Mouse (Mus musculus): Measurements from ENCODE around the gene Rab38.
A peak's percentile ranks its signal among the peaks of the same experiment; 100 is the strongest.

The Rab38 gene

DNA sequence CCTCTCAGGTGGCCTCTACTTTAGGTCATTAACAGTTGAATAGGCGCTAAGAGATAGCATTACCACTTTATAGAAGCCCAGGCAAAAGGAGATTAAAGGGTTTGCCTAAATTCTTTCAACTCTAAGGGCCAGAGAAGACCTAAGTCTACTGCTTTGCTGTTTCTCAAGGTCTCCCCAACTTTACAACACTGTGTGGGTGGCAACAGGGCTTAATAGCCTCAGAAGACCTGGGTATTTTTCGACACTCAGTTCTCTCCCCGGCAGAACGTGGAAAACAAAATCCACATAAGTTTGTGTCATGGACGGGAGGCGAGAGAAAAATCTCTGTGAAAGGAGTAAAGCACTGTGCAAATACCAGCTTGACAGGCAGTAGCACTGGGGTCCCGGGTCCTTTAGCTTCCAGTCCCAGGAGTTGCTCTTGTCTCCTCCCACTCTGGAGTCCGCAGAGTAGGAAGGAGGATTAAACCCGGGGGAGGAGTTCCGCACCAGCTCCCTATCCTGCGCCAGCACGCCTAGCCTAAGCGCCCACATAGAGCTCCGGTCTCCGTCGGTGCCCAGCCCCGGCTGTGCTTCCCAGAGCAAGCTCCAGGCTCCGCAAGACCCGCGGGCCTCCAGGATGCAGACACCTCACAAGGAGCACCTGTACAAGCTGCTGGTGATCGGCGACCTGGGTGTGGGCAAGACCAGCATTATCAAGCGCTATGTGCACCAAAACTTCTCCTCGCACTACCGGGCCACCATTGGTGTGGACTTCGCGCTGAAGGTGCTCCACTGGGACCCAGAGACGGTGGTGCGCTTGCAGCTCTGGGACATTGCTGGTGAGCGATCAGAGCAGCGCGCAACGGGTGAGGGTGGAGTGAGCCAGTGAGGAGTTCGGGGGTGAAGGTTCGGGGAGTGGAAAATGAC lies at the start of gene Rab38:
Gene Rab38 (plus strand): TSS at position 488 of the 906 bp plus-strand sequence.
- peak; percentile 71 for DNase-seq (ENCODE audit: low spot score)

DNA sequence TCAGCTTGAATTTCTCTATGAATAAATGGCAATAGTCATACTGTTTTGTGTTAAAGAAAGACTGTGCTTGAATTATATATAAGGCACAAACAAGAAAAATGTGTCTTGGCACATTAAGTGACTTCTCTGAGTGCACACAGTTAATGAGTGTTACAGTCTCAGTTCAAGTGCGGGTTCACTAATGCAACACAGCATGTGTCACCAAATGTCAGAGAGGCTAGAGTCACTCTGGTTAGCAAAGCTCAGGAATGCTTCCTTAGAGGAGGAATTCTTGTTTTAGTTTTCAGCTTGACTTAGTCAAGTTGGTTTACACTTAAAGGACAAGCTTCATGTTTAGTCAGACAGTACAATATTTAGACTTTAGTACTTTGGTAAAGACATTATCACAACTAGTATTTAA lies 35.5 kb upstream of the Rab38 start:
- DNase-seq (ENCODE audit: low spot score): peak; percentile 28

DNA sequence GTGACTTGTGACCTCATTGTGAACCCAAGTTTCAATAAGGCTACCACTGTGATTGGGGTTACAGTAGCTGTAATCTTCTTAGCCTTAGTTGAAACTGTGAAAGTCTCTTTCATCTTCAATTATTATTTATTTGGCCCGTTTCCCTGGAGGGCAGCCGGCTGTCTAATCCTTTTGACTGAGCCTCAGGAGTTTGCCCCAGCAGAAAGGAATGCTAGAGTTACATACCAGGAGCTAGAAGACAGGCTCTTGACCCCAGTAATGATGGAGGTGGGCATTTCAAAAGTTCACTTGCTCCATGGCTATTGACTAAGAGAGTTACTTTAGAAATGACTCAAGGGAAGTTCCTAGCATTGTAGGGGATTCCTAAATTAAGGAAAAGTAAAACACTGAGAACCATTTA lies 34.3 kb upstream of the Rab38 start:
- DNase-seq (ENCODE audit: low spot score): peak; percentile 23

DNA sequence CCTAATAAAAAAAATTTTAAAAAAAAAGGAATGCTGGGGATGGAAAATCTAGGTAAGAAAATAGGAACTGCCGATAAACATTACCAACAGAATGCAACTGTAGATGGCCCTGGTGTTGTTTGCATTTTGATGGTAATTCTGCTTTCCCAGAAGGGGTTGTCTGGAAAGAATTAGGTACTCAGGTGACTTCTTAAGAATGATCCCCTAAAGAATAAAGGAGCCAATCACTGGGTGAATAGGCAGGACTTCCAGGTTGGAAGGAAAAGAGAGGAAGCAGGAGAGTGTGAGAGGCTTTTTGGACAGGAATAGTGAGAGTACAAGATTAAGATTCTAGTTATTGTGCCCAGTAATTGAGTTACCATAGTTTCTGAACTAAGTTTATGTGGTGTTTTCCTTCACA lies 24.8 kb upstream of the Rab38 start:
- no peak for DNase-seq (ENCODE audit: low spot score)

DNA sequence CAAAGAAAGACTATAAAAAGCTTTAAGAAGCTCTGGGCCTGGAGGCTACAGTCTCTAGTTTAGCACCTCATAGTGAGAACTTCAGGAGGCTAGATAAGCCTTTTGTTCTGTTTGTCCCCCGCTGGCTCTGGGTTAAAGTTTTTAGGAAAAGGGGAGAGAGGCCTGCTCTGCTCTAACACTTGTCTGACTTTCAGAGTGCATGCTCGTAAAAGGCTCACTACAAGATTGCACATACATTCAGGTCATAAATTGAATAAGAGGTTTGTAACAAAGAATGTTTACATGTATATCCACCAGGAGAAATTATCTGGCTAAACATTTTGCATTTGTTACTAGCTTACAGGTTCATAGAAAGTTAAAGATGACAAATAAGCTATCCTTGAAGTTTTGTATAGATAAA lies 23.6 kb upstream of the Rab38 start:
- DNase-seq (ENCODE audit: low spot score): no peak

DNA sequence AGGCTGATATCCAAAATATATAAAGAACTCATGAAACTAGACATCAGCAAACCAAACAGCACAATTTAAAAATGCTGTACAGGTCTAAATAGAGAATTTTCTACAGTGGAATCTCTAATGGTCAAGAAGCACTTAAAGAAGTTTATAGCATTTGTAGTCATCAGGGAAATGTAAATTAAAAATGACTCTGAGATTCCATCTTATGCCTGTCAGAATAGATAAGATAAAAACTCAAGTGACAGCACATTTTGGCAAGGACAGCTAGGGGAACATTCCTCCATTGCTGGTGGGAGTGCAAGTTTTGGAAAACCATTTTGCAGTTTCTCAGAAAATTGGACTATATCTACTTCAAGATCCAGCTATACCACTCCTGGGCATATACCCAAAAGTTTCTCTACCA lies 8.3 kb upstream of the Rab38 start:
- DNase-seq (ENCODE audit: low spot score): no peak

DNA sequence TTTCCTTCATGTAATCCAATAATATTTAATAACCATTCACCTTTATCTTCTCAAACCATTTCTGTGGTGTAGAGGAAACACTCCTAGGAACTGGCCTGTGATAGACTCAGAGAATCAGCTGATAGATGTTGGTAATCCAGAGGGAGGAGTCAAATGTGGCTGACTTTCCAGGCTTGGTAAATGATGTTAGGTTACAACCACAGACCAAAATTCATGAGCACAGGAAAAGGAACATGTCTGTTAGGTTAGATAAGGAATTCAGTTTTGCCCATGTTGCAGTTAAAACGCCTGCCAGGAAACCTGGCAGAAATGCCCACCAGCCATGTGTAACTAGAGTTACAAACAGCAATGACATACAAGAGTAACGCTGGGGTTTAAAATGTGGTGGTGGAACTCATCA lies 6.2 kb upstream of the Rab38 start:
- no peak for DNase-seq (ENCODE audit: low spot score)

DNA sequence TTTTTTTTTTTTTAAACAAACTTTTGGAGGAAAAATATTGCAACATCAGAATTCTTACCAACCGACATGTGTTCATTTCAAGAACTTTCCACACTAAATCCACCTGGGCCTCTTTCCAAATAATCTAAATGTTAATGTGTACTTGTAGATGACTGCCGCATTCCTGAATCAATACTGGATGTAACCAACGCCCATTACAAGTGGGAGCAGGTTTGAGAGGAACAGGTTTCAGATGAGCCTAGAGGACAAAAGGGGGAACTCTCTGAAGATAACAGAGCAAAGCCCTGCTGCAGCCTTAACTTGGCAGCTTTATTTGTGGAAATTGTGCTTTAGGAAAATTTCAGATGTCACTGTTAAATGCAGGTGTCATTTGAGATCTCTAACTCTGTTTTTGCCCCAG lies 4.3 kb upstream of the Rab38 start:
- DNase-seq (ENCODE audit: low spot score): no peak

DNA sequence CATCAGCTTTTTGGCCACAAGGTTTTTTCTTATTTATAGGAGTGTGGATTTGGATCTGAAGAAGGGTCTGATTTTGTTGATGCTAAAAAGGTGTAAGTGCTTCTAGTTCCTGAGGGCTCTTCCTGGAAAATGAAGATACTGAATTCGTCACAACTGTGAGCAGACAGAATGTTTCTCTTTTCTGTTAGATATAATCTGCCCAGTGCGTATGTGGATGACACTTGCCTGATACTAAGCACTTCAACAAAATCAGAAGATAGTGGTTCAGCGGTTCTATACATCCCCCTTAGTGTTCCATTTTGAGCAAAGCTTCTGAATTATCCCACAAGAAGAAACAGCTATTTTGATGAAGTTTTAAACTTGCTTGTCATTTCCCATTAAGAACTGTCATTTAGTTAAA lies 2.6 kb upstream of the Rab38 start:
- no peak for DNase-seq (ENCODE audit: low spot score)

DNA sequence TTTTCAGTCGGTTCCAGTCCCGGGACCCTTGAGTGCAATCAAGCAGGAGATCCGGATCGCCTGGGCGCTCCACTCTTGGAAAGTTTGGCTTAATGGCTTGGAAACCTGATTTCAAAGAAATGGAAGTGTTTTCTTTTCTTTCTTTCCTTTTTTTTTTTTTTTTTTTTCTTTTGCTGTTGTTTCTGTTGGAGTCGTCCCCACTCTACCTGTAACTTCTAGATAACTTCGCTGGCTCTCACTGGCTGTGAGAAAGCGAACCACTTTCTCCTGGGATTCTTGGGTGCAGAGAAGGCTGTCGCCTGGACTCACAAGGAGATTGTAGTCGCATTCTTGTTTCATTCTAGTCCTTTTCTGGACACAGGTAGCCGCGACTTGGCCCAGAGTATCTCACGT lies 615 bp downstream of the Rab38 start:
- DNase-seq (ENCODE audit: low spot score): no peak

DNA sequence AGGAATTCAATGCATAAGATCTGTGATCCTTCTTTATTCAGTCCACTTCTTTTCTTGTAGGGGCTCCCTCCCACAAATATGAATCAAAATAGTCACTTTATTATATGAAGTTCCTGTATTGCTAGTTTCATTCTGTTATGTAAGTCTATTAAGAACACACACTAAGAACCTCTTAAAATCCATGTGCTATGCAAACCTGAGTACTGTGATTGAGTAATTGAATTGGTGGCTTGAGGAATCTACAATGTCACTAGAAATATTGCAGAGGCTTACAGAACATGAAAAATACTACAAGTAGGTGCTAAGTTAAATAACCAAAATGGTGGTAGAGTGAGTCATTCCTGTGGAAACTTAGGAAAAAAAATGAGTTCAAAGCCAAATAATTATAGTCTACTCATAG lies 10.2 kb downstream of the Rab38 start:
- DNase-seq (ENCODE audit: low spot score): no peak

DNA sequence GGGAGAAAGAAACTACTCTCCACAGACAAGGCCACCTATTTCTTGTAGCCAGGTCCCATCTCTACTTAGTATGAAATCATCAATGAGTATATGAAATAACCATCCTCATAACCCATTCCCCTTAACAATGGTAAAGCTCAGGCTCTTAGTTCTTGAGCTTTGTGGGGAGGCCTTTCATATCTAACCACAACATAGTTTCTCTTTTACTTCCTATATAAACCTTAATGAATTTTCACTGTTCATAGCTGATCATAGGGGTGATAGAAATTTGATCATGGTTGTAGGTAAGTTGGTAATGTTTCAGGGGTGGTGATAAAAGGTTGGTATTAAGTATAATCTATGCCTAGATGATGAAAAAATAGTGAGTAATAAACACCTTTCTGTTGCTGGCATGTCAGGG lies 12.6 kb downstream of the Rab38 start:
- DNase-seq (ENCODE audit: low spot score): no peak

DNA sequence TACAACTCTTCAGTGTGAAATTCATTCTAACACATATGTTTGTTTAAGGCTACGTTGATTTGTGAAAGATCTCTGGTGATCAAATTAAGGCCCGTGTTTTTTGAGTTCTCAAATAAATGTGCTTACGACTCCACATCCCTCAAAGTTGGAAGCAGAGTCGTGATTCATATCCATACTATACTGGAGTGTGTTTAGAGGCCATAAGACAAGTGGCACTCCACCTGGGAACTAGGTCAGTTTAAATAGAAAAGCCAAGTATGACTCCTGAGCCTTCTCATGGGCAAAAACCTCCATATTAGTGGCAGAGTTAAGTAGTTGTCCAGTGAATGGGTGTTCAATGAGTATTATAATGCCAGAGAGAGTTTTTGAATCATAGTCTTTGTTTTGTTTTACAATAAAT lies 13.4 kb downstream of the Rab38 start:
- DNase-seq (ENCODE audit: low spot score): no peak

DNA sequence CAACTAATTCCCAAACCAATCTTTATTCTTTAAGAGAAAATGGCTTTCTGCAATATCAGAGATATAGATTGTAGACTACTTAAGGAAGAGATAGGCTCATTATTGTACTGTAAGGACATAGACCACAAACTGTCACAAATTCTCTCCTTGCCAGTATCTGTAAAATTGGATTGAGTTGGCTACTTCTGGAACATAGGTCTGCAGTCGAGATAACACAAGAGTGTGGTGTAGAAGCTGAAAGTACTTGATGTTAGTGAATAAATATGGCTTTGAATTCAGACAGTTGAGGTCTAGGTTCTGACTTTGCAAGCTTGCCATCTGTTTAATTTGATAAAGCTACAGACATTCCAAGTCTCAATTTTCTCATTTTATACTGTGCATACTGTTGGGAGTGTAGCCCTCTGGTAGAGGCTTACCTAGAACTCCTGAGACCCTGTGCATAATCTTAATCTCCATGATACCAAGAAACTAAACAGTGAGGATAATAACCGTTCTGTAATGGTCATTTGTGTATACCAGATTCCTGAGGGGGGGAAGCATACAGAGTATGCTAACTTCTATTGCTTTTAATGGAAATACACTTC lies 15.3 kb downstream of the Rab38 start:
- DNase-seq (ENCODE audit: low spot score): no peak

DNA sequence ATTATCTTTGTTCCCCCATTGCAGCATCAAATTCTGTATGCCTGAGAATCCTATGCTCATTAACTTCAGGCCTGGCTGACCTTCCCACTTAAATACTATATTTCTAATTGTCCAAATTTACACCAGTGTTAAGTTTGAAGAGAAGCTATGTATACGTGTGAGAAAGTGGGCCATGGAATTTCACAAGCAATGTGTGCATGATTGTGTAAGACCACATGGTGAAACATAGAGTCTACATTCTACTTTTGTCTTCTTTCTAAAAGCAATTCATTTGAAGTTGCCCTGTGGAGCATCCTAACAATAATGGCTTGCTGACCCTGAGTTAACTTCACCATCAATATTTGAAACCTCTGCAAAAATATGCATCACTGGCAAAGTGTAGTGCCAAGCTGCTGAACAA lies 23.2 kb downstream of the Rab38 start:
- DNase-seq (ENCODE audit: low spot score): no peak

DNA sequence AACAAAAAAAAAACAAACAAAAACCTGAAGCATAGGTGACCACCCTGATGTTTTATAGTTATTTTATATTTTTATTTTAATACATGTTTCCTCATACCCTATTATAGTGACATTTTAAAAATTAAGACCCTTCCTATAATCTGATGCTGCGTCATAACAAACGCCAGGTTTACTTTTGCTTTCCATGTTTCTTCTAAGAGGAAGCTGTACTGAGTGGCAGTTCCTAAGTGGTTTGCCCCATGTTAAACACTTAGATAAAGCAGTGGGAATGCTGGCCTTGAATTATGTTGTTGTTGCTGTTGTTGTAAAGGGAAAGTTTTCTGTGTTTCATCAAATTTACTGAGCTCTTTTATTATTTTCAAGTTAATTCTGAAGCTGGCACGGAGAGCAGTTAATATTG lies 27.8 kb downstream of the Rab38 start:
- DNase-seq (ENCODE audit: low spot score): no peak

DNA sequence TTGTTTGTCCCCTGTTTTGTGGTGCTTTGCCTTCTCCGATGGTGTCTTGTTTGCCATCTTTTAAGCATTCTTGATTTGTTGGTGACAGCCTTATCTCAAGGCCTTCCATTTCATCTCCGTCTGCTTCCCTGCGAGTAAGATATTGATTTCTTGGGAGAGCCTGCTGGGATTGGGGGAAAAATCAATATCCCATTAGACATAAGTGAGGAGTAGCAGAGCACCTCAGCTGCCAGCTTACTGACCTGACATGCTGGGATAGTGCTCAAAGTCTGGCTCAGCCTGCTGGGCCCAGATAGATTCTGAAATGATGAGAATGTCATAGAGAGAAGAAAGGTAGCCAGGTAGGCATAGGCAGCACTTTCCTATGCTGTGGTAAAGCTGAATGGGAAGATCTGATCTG lies 37.7 kb downstream of the Rab38 start:
- DNase-seq (ENCODE audit: low spot score): peak; percentile 39

DNA sequence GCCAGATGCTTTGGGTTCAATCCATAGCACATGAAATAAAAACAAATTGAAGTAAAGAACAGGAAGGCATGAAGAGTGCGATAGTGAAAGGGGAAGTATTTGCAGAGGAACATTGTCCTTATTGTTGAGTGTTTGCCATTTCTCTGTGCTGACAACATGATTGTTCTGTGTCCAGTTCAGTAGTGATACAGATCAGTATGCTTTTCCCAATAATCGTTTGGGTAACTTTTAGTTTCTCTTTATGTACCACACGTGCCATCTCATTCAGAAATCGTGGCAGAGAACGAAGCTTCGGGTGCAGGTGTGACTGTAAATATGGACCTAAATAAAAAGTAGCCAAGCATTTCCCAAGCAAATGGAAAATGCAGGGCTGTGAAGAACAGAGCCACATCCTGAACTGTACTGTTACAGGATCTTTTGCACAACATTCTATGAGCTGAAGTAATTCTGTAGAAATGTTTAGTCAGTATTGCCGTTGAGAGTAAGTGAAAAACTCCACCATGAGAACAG lies 52.1 kb downstream of the Rab38 start:
- DNase-seq (ENCODE audit: low spot score): no peak

DNA sequence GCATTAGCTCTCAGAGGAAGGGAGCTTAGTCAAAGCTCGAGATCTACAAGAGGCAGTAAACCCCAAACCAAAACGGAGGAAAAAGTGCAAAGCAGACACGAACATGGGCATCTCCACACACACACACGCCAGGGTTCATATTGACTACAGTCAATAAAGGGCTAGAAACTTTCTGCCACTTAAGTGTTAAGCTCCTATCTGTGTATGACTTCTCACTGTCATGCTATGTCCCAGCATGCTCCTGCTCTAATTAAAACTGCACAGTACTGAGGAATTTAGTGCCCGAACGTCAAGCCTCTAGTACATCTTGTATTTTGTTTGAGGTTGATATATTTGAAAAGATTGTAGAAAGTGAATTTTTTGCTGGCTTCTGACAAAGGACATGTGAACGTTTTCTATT lies 52.6 kb downstream of the Rab38 start:
- DNase-seq (ENCODE audit: low spot score): no peak

DNA sequence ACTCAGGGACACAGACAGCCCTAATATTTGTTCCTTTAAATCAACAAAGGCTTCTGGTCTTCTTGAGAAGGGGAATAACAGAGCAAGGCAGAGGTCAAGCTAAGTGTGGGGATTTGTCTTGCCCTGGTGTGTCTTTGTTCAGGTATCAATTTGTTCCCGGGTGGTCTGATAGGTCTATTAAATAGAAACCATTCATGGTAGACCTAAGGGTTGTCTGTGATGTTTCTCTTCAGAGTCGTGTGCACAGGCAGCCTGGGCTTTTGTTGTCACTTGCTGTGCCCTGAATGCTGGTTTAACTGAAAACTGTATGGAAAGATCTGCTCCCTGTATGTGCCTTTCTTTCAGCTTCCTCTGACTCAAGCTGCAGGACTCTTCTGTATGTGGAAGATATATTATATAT lies 60.9 kb downstream of the Rab38 start:
- DNase-seq (ENCODE audit: low spot score): no peak

DNA sequence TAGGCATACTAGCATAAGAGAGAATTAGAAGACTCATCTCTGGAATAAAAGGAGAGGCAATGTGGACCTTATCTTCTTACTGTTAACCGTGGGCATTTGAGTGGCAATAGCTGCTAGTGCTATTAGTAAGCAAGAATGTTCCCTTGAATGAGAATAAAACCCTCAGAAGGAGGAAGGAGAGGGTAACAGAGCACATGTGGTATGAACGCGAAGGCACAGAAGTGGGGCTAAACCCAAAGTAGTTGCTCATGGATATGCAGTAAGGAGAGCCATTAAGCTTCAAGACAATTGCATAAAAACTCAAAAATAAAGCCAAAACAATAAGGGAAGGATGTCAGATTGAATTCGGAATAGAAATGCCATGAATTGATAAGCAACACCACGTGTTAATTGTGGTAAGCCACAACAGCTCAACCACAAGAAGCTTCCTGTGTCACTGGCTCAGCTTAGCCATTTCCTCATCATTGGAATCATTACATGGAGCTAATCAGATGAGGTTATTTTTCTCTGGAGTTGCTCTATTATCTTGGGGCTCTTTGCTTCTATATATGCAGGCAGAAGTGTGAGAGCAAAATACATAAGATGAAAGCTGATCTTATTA lies 72.2 kb downstream of the Rab38 start:
- DNase-seq (ENCODE audit: low spot score): no peak

DNA sequence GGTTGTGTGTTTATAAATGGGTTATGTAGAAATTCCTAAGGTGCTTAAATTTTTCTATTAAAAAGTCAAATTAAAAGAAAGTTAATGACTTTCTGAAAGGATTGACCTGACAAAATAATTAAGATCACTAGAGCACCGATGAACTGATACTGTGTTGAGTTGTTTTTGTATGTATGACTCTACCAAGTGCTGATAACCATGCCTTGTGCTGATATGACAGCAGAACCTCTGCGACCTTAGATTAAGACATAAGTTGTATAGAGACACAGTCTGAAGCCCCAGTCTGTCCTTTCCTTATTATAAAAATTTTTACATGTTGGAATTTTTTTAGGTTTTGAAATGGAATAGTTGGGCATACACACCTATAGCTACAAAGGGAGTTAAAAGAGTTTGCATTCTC lies 79.7 kb downstream of the Rab38 start:
- DNase-seq (ENCODE audit: low spot score): no peak

DNA sequence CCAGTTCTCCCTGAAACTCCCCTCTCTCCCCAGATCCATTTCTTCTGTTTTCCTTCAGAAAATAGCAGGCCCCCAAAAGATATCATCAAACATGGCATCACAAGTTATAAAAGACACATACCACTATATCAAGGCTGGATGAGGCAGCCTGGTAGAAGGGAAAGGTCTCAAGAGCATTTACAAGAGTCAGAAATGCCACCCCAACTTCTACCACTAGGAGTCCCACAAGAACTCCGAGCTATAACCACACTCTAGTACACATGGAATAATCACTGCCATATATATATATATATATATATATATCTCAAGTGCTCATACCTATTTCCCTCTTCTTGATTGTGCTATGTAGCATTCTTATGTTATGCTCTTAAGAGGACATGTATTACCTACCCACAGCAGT lies 92.4 kb downstream of the Rab38 start:
- DNase-seq (ENCODE audit: low spot score): no peak

Data from retina, embryonic 14.5 days (tissue).